Mouse (Mus musculus): ENCODE data around the gene Erp27.

DNA sequence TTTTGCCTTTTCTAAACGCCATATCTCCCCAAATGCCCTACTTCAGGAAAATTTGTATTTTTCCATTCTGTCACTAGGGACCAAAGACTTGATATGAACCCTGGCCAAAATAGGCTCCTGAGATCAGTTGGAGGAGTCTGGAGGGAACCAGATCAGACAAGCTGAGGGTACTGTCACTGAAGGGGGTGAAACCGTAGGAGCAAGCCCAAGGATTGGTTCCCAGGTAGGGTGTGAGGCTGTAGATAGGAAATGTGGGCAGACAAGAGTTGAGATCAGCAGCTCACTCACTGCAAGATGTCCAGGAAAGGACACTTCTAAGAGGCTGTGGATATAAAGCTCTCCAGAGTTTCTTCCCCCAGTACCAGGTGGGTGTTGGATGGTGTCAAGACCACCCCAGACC lies 30.0 kb downstream of the Erp27 start:
- no peak for TF ChIP-seq EP300 (IDR thresholded peaks at IDR 0.05)
- TF ChIP-seq CTCF (IDR thresholded peaks at IDR 0.05), result no peak
